Mouse (Mus musculus): ENCODE results near the gene Bach2.

Bach2 gene

DNA sequence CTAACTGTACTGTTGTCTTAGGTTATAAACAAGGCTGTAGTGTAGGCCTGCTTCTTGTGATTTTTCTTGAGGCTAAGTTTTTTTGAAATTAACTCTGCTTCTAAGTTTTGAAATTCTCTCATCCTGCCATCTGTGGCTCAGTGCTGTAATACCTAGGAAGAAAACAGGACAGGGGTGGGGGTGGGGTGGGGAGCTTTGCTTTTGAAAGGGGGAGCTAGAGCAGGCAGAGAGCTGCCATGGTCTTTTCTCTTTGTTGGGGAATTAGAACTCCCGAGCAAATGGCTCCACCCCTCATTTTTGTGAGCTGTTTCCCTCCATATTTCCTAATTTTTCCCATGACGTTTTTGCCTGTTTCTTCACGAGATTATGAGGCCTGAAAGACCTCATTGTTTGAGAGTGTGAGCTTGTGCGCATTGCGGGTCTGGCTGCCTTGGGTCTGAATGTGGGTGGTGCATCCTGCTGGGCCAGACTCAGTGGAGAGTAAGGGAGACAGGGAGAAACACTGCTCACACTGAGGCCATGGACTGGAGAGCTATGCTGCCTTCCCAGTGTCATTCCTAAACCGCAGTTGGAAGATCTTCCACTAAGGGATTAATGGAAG, 58.6 kb downstream of the Bach2 start:
- DNase-seq (ENCODE audit: low spot score): no peak

DNA sequence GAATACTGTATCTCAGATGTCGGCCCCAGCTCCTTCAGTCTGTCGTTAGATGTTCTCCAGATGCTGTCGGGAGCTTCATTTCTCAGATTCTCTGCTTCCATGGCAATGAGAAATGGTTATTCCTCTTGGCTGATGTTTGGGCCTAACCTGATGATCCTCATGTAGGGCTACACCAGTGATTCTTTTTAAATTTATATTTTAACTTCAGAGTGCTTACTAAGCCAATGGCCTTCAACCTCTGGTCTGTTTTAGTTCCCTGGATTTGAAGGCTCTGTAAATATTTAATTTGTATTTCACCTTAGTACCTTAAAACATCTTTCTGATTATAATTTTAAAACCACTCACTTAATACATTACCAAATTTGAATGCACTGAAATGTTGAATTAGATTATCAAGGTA, 60.6 kb downstream of the Bach2 start:
- no peak for DNase-seq (ENCODE audit: low spot score)

DNA sequence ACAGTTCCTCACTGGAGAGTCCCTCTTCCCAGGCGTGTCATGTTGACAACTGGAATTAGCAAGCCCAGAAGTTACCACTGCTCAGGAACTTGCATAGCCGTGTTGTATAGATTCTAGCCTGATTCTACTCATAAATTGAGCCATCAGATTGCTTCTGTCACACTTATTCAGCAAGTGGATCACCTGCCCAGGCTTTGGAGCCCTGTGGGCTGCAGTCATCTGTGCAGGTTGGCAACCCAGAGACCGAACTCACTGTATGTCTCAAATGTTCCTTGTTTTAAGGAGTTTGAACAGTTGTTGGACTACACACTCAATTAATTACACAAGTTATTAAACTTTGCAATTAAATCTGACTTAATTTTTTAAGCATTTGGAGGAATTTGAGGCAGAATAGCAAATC, 61.4 kb downstream of the Bach2 start:
- DNase-seq (ENCODE audit: low spot score): no peak

DNA sequence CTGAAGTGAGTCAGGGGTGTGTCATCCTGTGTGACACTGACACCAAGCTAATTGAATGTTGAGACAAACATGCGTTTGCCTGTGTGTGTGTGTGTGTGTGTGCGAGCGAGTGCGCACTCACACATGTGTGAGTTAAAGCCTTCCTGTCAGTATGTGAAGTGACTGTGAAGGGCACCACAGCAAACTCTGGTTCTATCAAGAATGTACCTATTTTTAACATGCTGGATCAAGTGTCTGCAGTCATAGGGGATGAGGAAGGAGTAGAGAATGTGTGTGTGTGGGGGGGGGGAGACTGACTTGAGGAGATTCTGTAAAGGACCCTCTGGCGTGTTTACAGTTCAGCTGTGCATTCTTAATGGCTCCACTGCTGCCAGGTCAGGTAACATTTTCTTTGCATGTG, 64.1 kb downstream of the Bach2 start:
- no peak for DNase-seq (ENCODE audit: low spot score)

DNA sequence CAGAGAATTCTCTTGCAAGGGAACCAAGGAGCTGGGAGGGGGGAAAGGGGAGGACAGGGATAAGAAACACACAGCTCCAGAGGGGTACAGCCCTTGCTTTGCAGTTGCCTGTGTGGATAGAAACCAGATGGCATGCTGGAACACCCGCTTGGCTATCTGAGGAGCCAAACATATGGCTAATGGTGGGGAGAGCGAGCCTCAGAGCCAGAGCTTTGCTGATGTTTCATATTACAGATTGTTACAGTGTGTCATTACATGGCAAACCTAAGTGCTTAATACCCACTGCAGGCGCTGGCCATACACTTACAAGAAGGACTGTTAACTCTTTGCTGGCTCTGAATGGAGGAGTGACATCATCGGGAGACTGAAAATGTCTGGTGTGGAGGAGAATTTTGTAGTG, 64.5 kb downstream of the Bach2 start:
- no peak for DNase-seq (ENCODE audit: low spot score)

DNA sequence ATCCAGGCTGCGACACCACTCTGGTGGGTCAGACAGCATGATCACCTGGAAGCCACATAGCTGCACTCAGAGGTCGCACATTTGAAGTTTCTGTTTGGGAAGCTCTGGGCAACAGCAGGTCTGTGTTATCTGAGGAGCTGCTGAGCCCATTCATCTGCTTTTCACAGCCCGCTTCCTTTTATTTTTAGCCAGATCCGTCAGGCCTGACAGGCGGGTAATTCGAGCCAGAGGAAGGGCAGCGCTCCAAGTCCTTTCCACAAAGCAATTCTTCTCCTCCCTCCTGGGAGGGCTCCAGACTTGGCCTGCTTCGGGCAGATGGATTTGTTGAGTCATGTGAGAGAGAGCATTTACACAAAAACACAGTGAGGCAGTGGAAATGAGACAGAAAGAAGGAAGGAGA, 65.1 kb downstream of the Bach2 start:
- DNase-seq (ENCODE audit: low spot score): no peak

DNA sequence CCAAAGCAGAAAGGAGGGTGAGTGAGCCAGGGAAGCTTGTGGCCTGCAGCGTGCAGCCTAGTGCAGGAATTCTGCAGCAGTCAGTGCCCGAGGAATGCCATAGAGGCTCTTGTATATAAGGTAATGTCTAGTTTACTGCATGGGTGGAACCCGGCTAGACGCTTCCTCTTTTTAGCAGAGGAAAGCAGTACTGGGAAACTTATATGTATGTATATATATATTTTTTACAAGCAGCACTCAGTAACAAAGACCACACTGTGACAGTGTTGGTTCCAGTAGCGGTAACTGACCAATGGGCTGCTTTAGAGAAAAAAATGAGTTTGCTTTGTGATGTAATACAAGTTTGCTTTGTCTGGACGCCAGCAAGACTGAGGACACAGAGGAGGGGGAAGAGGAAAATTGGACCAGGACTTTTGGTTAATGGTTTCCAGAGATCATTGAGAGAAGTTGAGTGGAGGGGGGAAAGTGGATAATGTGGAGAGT, 65.7 kb downstream of the Bach2 start:
- DNase-seq (ENCODE audit: low spot score): no peak

DNA sequence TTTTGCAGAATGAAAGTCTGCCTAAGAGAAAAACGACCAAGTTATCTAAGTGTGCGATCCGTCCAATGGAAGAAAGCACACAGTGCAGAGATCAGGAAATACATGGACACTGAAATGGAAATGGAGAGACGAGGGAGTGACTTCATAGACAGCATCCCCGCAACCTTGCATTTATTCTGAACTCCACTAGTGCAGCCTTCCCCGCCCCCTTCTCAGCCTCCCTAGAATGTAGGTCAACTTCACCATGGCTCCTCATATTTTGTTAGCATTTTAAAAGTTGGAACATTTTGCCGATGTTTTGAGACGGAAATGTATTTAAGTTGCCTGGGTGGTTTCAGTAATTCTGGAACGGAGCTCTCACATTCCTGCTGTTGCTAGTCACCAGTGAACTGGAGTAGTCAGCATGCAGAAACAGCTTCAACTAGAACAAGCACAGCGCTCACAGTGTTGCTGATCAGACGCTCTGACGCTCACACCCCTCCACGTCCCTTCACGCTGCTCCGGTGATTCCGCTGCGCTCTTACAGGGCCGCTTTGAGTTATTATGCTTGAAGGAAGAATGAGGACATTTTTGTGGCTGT, 66.5 kb downstream of the Bach2 start:
- no peak for DNase-seq (ENCODE audit: low spot score)

DNA sequence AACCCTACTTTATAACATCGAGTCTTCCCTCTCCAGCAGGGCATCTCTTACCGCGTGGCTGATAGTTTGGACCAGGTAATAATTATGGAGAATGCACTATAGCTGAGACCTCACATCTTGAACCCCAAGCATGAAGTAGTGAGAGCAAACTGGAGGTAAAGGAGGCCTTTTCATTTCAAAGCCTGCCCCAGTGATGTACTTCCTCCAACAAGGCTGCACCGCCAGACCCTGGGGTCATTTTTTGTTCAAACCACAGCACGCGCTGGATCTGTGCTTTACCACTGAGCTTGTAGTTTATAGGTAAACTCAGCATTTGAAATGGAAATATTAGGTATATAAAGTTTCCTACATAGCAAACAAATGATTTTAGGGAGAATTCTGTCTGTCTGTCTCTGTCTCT, 67.1 kb downstream of the Bach2 start:
- DNase-seq (ENCODE audit: low spot score): peak; percentile 37

DNA sequence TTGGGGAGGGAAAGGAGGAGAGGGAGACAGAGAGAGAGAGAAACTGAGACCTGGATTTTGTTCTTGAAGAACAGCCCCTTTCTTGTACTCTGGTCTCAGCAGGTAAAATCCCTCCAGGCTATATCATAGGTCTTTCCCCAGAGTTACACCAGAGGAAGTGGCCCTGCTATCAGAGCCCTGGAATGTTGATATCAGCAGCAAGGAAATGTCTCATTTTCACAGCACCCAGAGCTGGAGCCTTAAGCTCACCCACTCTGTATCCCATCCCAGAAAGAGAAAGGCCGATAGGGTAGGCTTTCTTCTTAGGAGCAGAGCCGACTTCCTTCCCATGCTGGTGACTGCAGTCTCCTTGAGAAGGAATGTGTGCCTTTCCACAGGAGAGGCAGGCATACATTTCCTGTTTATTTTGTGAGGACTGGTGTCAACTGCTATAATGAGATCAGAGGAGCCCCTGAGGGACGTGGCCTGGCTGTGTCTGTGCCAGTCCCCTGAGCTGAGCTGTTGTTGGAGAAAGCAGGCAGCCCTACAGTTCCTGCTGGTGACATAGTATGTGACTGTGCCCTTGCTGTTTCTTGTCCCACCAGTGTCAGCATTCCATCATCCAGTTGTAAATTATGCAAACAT, 67.7 kb downstream of the Bach2 start:
- no peak for DNase-seq (ENCODE audit: low spot score)

DNA sequence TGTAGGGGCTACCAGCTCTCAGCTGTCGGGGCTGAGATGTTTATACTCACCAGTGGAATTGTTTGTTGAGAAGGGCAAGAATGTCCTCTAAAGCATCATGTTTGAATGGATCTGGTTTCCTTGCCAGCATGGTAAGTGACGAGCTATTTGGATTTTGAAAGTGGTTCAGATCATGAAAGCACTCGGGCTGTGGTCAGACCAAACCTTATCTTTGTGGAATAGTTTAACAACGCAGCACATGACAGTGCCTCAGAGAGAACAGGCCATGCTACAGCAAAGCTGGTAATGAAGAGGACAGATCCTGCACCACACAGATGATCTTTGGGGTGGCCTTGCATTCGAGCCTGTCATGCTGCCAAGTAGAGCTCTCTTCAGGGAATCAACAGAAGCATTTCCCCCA, 68.6 kb downstream of the Bach2 start:
- peak; percentile 68 for DNase-seq (ENCODE audit: low spot score)

DNA sequence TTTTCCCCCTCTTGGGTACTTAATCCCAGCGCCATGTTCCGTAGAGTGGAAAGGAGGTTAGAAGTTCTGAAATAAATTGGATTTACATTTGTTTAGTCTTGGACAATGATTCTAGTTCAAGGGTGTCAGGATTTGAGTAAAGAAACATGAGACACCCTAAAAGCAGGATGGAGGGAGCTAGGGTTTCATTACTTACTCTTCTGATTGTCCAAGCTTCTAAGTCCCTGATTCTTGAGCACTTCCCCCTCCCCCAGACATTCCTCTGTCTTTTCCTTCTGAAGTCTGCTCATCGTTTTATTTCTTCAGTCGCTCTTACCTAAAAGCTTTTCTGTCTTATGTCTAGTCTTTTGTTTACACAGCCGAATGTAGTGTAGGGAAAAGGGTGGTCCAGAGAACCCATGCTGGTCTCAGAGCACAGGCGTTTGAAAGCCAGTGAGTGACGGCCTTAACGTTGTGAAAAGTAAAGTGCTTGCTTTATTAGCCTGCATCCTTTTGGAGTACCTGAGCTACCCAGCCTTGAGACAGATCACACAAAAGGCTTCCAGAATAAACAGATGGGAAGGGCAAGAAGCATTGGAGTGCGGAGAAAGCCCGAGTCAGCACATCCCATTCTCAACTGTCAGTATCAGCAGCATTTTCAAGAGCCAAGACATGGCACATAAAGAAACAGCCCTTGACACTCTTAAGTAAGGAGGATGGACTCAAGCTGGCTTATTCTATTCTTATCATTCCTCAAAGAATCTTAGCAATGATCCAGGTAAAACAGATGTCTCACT, 73.8 kb downstream of the Bach2 start:
- DNase-seq (ENCODE audit: low spot score): no peak

DNA sequence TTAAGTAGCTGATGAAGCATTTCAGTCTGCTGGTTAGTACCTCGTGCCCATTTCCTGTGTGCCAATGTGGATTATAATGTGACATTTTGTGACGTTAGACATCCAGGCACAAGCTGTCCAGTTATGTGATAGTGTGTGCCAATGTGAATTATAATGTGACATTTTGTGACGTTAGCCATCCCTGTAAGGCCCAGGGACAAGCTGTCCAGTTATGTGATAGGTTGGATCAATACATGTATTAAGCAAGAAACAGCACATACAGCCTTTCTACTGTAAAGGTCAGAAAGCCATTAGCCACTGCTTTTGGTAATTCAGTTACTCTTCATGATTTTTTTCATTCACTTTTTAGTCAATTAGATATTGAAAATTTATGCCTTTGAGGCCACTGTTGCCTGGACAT, 76.3 kb downstream of the Bach2 start:
- DNase-seq (ENCODE audit: low spot score): no peak

DNA sequence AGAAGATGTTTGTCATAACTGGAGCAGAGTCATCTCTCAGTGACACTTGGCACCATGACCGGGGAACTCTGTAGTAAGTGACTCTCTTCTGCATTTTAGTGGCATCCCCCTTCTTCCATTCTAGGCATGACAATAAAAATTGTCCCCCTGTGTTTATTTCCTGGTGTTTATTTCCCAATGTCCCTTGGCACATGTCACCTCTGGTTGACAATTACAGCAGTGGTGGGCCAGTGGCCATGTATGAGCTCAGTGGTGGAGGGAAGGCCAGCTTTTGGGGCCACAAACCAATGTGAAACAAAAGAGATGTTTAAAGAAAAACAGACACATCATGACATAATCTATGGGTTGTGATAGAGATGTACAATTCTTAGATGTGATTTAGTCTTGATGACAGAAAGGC, 80.0 kb downstream of the Bach2 start:
- DNase-seq (ENCODE audit: low spot score): no peak

DNA sequence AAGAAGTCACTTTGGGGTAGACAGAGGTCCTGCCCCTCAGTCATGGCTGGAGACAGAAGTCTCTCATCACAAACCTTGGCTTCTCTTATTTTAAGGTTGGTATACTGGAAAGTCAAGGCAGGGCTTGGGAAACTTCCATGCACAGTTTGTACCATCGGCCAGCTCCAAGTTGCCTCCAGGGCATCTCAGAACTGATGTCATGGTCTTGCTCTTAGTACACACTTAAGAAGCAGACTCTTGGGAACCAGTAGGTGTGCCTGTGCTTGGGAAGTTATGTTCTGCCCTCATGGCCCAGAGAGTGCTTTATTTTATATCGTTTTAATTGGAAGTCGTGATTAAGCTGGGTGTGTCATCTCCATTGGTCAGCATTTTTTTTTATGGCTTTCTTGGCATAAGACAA, 80.7 kb downstream of the Bach2 start:
- no peak for DNase-seq (ENCODE audit: low spot score)

DNA sequence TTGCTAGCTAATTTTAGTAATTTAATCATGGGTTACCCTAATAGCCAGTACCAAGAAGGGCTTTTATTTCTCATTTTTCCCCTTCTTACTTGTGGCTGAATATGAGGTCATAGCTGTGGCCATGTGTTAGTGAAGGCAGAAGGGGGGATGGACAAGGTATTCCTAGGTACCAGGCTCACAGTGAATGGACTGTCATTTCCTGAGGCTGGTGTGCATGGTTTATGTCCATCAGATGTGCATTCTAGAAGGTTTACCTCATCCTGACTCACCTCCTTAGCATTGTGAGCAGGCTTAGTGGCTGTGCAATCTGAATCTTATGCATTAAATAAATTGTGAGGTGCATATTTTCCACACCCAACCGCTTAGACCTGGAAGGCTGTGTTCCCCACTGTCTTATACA, 81.4 kb downstream of the Bach2 start:
- no peak for DNase-seq (ENCODE audit: low spot score)

DNA sequence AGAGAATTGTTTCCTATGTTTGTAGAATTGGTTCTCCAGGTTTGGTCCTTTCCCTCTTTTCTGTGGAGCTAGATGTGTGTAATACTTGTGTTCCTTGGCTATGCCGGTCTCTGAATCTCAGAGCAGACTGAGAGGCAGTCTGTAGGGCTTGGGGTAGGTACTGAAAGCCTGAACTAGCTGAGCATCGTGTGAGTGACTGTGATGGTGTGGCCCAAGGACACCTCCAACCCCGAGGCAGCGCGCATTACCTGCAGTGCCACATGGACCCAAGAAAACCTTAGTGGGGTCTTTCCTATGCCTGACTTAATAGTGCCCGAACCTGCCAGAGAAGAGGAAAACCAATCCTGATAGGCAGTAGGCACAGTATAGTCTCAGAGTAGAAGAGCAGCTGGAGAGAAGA, 85.5 kb downstream of the Bach2 start:
- no peak for DNase-seq (ENCODE audit: low spot score)

DNA sequence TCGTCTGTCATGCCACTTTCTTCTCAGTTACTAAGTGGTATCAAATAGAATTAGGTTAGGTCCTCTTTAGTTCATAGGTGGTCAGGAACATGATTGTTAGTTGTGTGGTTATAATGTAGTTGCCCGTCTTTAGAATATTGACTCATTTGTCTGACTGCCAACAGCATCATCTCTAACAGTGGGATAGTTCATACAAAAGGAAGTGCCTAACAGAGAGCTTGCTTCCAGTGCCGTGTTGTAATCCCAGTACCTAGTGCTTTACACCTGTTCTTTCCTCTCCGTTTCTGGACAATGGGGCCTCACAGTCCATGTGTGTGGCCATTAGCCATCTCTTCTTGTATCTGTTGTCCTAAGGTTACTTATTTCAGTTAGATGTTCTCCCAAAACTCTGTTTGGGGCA, 86.4 kb downstream of the Bach2 start:
- DNase-seq (ENCODE audit: low spot score): no peak

DNA sequence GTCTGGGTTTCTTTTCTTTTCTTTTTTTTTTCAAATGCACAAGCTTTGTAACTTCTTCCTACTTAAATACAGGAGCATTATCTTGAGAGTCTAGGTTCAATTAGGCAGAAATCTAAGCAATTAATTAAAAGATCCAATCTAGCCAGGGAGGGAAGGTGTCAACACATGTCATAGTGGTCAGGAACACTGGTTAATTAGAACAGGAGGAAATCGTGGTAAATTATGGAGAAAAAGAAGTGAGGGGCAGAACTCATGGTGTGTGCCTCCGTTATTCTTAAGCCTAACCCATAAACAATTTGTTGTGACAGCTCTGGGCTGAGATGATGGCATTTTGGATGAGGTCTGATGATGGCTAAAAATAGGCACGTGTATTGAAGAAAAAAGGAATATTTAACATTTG, 87.0 kb downstream of the Bach2 start:
- no peak for DNase-seq (ENCODE audit: low spot score)

DNA sequence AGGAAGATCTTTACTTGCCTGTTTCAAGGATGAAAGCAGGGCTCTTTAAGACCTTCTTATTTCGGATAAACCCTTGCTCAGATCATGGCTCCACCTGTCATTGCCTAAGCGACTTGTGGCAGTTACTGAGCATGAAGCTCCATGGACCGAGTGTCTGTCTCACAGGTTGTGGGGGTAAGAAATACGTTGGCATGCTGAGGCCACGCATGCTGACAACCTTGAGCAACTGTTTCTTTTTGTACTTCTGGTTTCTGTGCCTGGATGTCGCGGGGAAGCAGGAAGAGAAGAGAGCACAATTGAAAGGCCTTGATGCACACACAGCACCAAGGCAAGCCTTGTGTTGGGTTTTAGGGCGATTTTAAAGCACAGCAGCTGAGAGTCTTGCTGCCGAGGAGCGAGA, 87.7 kb downstream of the Bach2 start:
- no peak for DNase-seq (ENCODE audit: low spot score)

DNA sequence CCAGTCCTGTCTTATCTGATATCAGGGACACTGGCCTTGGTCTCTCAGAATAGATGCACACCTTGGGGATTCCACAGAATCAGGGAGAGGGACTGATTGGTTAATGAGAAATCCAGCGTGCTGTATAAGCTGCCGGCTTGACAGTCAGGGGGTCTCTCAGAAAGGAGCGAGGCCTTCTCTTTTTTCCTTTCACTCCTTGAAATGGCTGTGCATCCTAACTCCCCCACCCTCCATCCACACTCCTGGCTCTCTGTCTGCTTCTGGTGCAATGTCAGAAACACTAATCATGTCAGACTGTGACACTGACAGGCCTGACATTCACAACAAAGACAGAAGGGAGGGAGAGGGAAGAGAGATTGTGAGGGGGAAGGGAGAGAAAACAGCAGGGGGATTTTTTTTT, 88.3 kb downstream of the Bach2 start:
- no peak for DNase-seq (ENCODE audit: low spot score)

DNA sequence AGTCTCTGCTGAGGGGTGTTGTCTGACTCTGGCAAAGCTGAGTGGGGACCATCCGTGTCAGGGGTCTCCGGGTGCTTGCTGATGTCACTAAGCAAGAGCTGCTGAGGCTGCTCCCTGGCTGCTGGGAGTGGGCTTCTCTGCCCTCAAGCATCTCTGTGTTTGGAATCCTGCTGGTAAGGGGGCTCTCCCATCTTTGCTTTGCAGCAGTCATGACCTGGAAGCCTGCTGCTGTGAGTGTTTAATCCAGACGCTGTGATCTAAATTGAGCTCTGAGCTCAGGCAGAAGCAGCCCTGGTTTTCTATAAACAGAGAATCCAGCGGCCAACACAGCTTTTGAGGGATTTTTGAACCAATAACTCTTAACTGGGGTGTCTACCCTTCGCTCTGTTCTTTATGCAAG, 89.0 kb downstream of the Bach2 start:
- DNase-seq (ENCODE audit: low spot score): no peak

DNA sequence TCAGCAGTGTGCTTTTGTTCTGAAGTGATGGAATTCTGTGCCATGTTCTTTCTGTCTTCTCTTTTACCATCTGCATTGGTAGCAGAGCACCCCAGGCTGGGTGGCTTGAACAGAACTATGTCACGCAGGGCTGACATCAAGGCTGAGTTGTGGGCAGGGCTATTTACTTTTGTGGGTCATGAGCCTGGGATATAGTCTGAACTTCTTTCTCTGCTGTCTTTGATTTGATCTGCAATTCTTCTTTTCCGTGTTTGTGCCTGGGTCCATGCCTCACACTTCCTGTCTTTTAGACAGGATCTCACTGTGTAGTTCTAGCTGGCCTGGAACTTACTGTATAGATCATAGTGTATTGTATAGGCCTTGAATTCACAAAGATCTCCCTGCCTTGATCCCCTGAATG, 90.0 kb downstream of the Bach2 start:
- DNase-seq (ENCODE audit: low spot score): peak; percentile 56
